Mouse (Mus musculus) layer of hippocampus, adult 18-20 months (tissue): ENCODE measurements around the gene 1810049J17Rik. TPM values are rescaled to one million over a fixed set of nuclear protein-coding genes. Genes with fewer than 3 reads are reported as not detected.

Experiments used
- DNase-seq, 2 experiments: peaks; one replicate each; pipeline ENCODE4 v3.0.0; 2022; ENCODE audit warnings: low spot score in 2 of 2
- total RNA-seq, 2 experiments: library from RNA; stranded (reverse); gene quantifications; 2 replicates each; pipeline ENCODE4 v1.2.3; 2021

The 1810049J17Rik gene
- total RNA-seq, 2 experiments from 2014 or later: 2.5 TPM; not detected in 1

GRCm38 (mm10) chr15:12349840-12350239 is 28.1 kb upstream of the 1810049J17Rik start:
- DNase-seq: no peak

- DNase-seq: no peak
Measured at GRCm38 (mm10) chr15:12348950-12349349, 27.3 kb upstream of the 1810049J17Rik start.

- no peak for DNase-seq
Measured at GRCm38 (mm10) chr15:12346916-12347315, 25.2 kb upstream of the 1810049J17Rik start.

GRCm38 (mm10) chr15:12341401-12341758 is 19.7 kb upstream of the 1810049J17Rik start:
- no peak for DNase-seq

- DNase-seq: no peak
Measured at GRCm38 (mm10) chr15:12340536-12341400, 19.1 kb upstream of the 1810049J17Rik start.

- DNase-seq: no peak
Measured at GRCm38 (mm10) chr15:12337779-12338137, 16.1 kb upstream of the 1810049J17Rik start.

GRCm38 (mm10) chr15:12337030-12337778 is 15.5 kb upstream of the 1810049J17Rik start:
- no peak for DNase-seq

GRCm38 (mm10) chr15:12334381-12334780 is 12.7 kb upstream of the 1810049J17Rik start:
- DNase-seq: no peak

- no peak for DNase-seq
Measured at GRCm38 (mm10) chr15:12331300-12331699, 9.6 kb upstream of the 1810049J17Rik start.

- DNase-seq: no peak
Measured at GRCm38 (mm10) chr15:12330892-12331291, 9.2 kb upstream of the 1810049J17Rik start.

GRCm38 (mm10) chr15:12330389-12330788 is 8.7 kb upstream of the 1810049J17Rik start:
- DNase-seq: no peak

- no peak for DNase-seq
Measured at GRCm38 (mm10) chr15:12324326-12324725, 2.6 kb upstream of the 1810049J17Rik start.

- no peak for DNase-seq
Measured at GRCm38 (mm10) chr15:12322676-12323402, 1.1 kb upstream of the 1810049J17Rik start.

GRCm38 (mm10) chr15:12321091-12321787 is 460 bp downstream of the 1810049J17Rik start, which contains the start of gene Golph3:
Gene Golph3, plus strand, starts transcription at chr15:12321450.
- DNase-seq: peak; percentile 89 to 97

GRCm38 (mm10) chr15:12320441-12321090 is 1.1 kb downstream of the 1810049J17Rik start:
- no peak for DNase-seq

GRCm38 (mm10) chr15:12319889-12320288 is 1.8 kb downstream of the 1810049J17Rik start:
- DNase-seq: no peak

GRCm38 (mm10) chr15:12318451-12318850 is 3.2 kb downstream of the 1810049J17Rik start:
- DNase-seq: no peak

- no peak for DNase-seq
Measured at GRCm38 (mm10) chr15:12317290-12317689, 4.4 kb downstream of the 1810049J17Rik start.

GRCm38 (mm10) chr15:12315996-12316395 is 5.7 kb downstream of the 1810049J17Rik start:
- DNase-seq: no peak

- no peak for DNase-seq
Measured at GRCm38 (mm10) chr15:12314584-12314983, 7.1 kb downstream of the 1810049J17Rik start.
